Mouse (Mus musculus) T-helper 17 cell (primary cell): Measurements from ENCODE around the gene Utp20.
"Not testable (repeated sequence)": the region's sequence is repeated elsewhere in the genome, so short reads cannot be mapped to it uniquely, and the experiment has no call there.

Source experiments
- in situ Hi-C, 2 experiments: fragments of 300-600 bp; cut with MboI, MseI; formaldehyde crosslinking; loops; 1 replicate in 1 of 2; 2 replicates in 1 of 2; pipeline ENCODE4 v1.15.1; 2025; ENCODE audit warnings: high pct_unique_total_duplicates in 2 of 2

The Utp20 gene

DNA sequence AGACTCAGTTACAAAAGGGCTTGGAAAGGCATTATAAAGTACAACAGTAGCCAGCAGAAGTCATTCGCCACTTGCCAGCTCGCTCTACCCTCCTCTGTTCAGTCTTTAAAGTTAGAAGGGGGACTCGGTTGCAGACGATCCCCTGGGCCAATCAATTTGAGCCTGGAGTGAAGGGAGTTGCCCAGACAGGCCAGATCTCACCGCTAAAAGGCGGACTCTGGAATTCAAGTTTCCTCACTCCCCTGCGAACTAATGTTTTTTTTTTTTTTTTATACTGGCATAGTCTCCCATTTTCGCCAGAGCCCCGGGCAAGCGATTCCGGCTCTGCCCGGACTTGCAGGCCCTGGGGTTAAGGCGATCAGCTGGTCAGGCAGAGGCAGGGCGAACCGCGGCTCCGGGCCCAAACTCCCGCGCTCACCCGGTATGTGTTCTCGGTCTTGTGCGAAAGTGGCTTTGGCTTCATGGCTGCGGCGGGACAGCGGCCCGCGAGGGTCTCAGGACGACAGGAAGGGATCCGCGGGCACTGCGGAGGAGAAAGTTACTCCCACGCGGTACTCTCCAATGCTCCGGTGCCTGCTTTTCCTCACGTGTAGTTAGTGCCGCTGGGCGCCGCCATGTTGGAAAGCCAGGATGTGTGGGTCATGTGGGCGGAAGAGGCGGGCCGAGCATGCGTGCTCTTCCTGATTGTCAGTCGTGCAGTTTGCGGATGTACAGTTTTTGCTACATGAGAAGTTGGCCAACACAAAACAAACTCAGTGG lies at the start of gene Utp20:
Gene Utp20 (minus strand): TSS at position 617 of the 759 bp plus-strand sequence.
- in situ Hi-C loops, result no loop called here

DNA sequence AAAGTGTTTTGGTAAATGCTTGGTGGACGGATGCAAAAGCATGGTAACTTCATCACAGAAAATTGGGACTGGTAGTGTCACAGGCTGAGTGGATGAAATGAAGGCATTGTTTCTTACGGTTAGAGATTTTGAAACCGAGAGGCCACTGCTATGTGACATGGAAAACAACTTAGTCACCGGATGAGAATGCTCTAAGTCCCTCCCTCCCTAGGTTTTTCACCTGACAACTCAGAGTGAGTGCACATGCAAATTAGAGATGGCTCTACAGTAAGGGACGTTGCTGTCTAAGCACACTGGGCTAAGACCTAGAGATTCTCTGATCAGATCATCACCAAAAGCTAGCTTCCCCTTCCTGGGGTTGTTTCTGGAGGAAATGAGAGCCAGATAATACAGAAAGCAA lies 48.3 kb upstream of the Utp20 start:
- in situ Hi-C loops, result no loop called here

DNA sequence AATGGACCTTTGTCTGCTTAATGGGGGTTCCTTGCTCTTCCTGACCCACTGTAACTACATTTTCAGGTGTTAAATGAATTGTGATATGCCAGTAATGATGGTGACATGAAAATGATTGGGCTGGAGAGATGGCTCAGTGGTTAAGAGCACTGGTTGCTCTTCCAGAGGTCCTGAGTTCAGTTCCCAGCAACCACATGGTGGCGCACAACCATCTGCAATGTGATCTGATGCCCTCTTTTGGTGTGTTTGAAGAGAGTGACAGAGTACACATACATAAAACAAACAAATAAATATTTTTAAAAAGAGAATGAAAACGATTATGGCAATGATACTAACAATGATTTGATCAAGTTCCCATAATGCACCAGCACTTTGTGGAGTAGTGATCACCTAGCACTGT lies 39.4 kb upstream of the Utp20 start:
- in situ Hi-C loops, result no loop called here

DNA sequence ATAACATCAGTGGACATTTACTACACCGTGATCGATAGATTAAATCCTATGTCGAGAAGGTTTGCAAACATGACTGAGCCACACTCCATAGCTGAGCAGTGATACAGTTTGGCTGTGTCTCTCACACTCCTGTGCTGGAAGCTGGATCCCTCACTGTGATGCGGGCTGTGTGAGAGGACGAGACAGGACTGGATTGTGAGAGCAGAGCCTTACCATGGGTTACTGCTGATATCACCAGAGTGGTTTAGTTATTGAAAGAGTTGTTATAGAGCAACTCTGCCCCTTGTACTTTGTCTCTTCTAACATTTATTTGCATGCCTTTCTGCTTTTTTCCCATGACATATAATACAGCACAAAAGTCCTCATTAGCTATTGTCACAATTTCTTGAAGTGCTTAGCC lies 35.7 kb upstream of the Utp20 start:
- in situ Hi-C loops, result no loop called here

DNA sequence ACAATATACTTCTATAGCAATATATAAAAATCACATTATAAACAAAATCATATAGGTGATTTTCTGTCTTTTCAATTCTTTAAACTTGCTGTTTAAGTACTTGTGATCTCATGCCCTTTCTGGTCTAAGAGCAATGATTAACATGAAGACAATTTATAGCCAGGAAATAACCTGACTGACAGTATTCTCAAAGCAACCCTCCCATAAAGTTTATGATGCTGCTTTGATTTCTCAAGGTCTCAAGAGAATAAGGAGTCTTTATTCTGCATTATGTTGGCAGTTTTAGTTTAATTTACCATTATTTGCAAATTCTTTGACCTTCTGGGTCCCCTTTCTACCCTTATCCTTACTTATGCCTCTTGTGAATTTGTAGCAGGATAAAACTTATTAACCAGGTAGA lies 34.8 kb upstream of the Utp20 start:
- in situ Hi-C loops, result no loop called here

DNA sequence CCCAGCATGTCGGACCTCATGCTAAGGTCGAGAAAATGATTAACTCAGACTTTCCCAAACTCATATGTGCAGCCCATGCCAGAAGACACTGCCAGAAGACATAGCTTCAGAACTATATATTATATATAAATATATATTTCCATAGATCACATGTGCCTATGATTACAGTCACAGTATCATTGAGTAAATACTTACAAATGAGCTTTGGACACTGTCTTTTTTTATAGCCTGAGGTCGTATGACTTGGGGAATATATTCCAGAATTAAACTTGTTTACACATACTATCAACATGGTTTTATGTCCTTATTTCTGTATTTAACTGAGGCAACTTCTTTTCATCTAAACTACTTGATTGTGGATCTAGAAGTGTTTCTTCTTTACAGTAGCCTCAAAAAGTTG lies 34.3 kb upstream of the Utp20 start:
- in situ Hi-C loops, result no loop called here

DNA sequence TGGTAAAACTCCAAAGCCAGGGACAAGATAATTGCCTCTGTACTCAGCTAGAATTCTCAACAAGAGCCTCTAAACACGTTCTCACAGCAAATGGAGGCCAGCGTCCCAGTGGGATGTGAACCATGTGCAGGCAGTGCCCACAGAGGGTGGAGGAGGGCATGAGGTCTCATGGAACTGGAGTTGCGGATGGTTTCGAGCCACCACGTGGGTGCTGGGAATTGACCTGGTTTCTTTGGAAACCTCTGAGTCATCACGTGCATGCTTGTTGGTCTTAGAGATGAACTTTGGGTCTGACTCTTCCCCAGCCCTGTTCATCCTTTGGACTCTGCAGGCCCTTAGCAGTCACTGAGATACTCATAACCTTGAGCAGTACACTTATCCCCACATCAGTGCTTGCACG lies 26.7 kb upstream of the Utp20 start:
- in situ Hi-C loops, result no loop called here

DNA sequence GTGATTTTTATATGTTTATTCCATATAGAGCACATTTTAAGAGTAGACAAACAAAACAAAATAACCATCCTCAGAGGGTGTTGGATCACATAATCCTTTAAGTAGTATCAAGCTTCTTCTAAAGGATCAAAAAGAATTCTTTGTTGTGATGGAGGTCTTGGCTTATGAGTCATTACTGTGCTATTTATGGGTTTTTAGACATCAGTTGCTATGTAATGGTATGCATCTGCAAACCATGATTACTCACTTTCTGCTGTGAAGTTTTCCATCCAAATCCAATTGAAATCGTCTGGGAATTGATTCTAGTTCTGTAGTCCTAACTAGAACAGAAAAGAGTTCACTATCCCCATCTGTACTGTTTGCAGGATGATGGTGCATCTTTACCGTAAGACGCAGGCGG lies 23.4 kb upstream of the Utp20 start:
- in situ Hi-C loops, result no loop called here

DNA sequence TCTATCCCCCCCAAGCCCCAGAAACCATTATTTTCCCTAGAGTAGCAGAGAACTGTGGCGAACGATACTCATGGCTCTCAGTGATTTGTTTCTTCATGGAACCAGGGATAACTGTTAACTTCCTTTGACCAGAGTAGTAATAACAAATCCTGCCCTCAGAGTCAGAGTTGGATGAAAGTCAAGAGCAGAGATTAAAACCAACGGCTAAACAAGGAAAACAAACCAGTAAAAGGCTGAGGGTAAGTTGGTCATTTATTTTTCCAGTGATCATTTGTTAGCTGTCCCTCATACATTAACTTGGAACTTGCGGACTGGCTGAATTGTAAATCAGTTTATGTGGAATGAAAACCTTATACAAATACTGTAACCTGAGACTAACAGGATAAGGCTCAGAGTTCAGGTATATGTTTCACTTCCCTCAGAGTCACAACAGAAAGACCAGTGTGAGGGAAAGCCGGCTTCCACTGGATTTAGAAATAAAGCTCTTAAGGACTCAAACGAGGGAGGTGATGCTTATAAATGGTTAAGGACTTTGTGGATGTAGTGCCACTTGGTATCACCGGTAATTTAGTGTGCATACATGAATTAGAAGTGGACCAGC lies 22.4 kb upstream of the Utp20 start:
- in situ Hi-C loops, result no loop called here

DNA sequence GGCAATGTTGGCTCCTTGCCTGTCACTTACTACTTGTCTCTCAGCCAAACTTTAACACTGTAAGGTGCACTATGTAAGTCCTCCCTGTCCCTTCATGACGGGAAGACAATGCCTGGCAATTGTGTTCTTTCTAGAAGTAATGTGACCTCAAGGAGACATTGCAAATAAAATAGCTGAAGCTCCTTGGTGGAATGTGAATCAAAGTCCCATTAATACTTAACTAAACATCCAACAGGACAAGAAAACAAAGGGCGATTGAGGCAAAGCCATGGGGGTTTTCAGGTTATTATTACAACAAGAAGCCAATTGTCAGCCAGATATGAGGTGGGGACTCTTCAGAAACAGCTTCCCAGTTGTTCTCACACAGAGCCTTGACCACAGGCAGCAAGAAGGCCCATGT lies 7.6 kb upstream of the Utp20 start:
- in situ Hi-C loops, result no loop called here

DNA sequence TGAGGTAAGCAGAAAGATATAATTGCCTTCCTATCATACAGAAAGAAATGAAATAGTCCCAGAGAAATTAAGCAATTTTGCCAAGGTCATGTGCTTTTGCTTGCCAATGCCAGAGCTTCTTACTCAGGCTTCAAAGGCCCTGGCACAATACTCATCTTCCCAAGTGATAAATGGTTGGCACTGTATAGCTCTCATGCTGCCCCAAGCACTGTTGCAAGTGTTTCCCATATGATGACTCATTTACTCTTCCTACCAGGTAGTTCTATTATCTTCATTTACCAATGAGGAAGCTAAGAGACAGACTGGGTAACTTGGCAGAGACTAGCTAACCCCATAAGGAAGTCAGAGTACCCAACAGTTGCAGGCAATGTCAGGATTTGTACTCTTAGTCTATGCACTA lies 1.8 kb upstream of the Utp20 start:
- in situ Hi-C loops, result no loop called here

DNA sequence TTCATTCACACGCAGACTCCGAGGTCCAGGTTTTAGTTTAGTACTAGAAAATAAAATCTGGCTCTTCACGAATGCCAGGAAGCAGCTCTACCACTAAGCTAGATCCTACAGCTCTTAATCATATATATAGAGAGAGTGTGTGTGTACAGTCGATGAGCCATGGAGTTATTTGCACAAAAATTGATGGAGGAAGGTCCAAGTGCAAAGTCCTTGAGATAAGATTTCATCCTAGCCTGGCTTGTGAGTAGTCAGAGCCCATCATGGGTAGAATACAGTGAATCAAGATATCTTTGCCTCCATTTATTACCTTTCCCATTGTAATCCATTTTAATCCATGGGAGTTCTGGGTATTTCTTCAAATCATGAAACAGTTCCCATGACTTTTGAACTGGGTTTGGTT lies 992 bp upstream of the Utp20 start:
- in situ Hi-C loops, result no loop called here

DNA sequence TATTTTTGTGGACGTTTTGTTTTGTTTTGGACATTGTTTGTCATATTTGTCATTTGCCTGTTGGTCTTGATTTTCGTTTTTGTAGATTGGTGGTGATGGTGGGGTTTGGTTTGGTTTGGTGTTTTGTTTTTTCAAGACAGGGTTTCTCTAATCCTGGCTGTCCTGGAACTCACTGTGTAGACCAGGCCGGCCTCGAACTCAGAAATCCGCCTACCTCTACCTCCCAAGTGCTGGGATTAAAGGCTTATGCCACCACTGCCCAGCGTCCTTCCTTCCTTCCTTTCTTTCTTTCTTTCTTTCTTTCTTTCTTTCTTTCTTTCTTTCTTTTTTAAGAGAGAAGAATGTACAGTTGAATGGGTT lies 323 bp upstream of the Utp20 start:
- in situ Hi-C loops, result not testable (repeated sequence)

DNA sequence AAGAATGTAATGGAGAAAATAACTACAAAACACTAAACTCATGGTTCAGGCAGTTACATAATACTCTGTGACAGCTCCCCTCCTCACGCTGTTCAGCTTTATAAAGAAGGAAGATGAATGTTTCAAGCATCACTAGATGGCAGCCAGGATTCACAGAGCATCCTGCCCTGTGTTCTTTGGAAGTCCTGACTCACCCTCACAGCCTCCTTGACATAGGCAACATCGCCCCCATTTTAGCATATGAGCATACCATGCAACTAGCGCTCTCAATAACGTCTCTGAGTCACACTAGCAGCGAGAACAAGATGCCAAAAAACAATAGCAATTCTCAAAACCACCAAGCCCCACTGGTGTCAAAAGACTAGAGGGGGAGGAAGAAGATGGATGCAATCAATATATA lies 9.3 kb downstream of the Utp20 start:
- in situ Hi-C loops, result loop anchor here in 1 of 2 experiments (10.0 kb wide), 1 partner anchor 63 kb away; no protein-coding TSS in a partner anchor

DNA sequence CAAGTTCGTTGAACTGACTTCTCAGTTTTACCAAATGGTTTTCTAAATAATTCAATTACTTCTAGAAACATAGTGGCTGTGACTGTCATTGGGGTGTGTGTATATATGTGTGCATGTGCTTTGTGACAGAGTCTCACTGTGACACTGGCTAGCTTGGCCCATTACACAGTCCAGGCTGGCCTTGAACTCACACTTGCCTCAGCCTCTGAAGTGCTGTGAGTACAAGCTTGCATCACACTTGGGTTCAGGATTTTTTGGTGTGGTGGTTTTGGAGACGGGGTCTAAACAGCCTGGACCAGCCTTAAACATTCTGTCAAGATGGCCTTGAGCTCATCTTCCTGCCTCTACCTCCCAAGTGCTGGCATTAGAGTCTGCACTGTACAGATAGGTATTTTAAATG lies 11.3 kb downstream of the Utp20 start:
- in situ Hi-C loops, result loop anchor here in 1 of 2 experiments (10.0 kb wide), 1 partner anchor 60 kb away; no protein-coding TSS in a partner anchor

DNA sequence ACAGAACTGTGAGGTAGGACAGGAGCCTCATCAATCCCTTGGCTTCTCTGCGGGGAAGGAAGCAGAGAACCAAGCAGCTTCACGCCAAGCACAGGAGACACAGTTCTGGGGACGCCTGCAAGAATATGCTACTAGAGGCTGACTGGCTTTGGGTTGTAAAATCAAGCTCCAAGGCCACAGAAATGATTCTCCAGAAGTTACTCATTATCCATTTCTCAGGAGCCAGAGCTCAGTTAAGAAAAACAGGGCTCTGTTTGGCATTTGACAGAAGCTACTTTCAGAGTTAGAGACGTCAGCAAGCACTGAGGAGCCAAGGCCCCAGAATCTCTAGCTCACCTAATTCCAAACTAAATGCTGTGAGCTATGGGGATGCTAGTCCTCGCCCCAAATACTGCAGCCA lies 14.9 kb downstream of the Utp20 start:
- in situ Hi-C loops, result loop anchor here (5.0 to 10.0 kb wide), 2 partner anchors 57 to 64 kb away; no protein-coding TSS in a partner anchor

DNA sequence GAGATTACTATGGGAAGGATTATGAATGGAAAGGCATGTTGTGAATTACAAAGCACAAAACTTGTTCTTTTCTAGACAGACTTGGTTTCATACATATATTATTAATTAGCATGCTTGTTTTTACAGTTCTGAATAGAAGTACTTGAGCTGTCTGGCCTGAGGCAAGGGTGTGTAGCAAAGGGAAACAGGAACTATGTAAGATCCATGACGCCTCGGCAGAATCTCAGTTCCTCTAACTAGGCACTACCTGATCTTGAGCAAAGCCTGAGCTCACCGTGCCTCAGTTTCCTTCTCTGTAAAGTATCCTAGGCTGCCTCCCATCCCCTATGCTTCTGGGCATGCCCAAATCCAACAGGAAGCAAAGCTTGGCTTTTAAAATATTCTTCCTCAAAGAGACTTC lies 24.4 kb downstream of the Utp20 start:
- in situ Hi-C loops, result no loop called here

DNA sequence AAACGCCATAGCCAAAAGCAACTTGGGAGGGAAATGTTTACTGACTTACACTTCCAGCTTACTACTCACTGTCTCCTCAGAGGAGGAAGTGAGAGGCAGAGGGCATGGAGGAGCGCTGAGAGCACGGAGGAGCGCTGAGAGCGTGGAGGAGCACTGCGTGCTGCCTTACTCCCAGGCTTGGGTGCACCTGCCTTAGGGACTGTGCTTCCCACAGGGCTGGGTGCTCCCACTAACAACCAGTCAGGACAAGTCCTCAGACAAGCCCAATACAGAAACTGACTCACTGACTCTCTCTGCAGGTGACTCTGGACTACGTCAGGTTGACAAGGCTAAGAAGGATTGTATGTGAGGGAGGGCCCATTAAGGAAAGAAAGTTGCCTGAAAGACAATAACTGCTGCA lies 27.2 kb downstream of the Utp20 start:
- in situ Hi-C loops, result no loop called here

DNA sequence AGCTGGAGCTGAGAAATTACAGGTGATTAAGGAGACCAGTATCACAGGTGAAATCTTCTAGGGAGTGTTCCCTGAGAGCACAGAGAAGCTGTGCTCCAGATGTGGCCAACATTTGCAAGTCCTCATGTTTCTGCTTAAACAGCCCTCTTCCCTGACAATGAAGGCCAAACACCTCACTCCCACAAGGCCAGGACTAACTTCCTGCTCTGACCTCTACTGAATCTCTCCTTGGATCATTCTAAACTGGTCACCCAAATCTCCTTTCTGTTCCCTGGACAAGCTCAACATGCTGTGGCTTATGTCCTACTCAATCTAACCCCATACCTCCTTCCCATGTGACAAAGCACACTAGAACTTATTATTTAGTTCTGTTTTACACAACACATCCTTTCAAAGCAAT lies 29.2 kb downstream of the Utp20 start:
- in situ Hi-C loops, result no loop called here

DNA sequence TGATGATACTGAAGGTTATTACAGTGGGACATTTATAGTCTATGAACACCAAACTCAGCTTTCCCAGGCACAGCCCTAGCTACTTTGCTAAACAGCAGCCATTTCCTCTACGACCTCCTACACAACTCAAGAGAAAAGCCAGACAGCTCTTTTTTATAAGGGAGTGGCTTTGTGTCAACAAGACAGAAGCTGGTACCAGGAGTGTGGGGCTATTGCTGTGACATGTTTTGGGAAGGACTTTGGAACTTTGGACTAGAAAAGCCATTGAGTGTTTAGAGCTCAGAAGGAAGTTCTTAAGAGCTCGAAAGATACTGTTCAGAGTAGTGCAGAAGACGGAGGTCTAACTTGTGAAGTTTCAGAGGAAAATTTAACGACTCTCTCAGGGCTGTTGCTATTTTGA lies 29.7 kb downstream of the Utp20 start:
- in situ Hi-C loops, result no loop called here

DNA sequence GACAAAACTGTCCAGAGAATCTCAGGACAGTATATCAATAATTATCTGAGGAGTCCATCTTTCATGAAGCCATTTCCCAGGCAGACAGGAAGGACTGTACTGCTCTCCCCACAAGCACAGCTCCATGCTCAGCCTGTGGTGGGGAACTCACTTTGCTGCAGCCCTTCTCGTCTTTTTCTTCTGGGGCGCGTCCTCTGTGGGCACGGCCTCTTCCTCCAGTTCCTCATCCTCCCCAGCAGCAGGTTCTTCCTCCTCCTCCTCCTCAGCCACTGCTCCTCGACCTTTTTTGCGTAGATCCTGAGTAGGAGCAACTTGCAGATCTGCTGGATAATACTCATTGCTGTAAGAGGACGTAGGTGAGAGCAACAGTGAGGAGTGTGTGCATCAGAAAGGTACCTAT lies 31.4 kb downstream of the Utp20 start:
- in situ Hi-C loops, result no loop called here

DNA sequence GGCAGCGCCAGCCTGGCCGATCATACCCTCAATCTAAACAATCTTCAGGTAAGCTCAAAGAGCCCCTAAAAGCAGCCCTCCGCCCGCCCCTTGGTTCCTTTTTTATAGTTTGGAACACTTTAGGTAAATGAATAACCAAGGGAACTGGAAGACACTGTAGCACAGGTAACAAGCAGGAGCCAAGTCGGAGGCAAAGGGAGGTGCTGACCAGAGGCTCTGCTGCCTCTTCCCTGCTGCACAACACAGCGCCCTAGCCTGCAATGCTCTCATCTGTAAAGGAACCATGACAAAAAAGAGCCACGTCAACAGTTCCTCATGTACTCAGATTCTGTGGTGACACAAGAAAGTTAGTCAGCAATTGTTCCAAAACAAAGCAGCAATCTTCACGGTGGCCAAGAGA lies 32.0 kb downstream of the Utp20 start:
- in situ Hi-C loops, result no loop called here

DNA sequence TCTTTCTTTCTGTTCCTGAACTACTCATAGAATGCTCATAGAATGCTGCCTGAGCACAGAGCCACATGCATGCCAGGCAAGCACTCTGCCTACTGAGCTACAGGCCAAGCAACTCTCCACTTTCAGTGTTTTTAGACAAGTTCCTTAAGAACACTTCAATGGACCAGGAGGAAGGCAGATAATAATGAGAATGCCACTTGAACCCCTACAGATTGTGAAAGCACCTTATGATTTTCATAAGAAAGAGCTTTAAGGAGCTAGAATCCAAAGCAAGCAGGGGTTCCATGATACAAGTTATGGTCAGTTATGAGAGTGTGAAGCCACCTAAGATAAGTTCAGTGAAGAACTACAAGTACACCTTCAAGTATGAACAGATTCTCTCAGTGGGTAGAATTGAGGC lies 32.9 kb downstream of the Utp20 start:
- in situ Hi-C loops, result no loop called here

DNA sequence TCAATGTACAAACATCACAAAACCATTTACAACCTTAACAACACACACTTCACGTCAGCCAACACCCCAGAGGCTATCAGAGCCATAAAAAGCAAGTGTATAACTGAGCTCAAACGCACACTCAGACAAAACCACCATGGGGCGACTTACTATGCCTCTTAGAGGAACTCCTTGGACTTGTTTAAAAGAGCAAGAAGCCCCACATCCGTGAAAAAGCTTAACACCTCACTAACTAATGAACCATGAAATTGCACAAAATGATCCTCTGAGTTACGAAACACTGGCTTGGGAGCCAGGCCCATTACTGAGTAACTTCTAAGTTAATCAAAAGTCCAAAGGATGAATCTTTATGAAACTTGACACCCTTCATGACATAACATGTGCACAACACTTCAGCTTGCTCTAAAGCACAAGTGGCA lies 42.1 kb downstream of the Utp20 start:
- in situ Hi-C loops, result no loop called here
